Mouse (Mus musculus) gastrocnemius, postnatal 36 days (tissue): Measurements from ENCODE around the gene Thpo. TPM values are rescaled to one million over a fixed set of nuclear protein-coding genes. Genes with fewer than 3 reads are reported as not detected.
A peak's percentile ranks its signal among the peaks of the same experiment; 100 is the strongest.

Experiments used
- DNase-seq, 2 experiments: peaks; one replicate each; pipeline ENCODE4 v3.0.0; 2022
- intact Hi-C: fragments of 180-260 bp; cut with DNase I; formaldehyde crosslinking; loops from one replicate; pipeline ENCODE4 v1.15.1; 2025
- total RNA-seq, 2 experiments: library from RNA; stranded (reverse); gene quantifications; 2 replicates each; pipeline ENCODE4 v1.2.3; 2021

Thpo gene
- total RNA-seq, 2 experiments from 2014 or later, result 3.6 to 4.0 TPM

DNA sequence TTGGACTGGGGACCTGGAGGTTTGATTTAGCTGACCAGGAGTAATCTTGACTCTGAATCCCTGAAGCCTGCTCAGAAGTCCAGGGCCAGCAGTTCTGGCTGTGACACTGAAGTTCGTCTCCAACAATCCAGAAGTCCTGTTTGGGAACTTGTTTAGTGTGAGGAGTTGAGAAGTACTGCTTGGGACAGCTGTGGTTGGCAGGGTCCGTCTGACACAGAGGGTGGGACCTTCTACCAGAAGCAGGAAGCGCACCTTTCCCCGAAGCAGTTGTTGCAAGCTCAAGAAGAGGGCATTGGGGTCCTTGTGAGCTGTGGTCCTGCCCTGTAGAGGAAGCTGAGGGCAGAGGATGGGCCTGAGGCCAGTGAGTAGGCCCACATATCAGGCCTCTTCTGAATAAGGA is 8.6 kb downstream of the Thpo start:
- DNase-seq, result no peak
- intact Hi-C loops, result loop anchor here (2.0 kb wide), 1 partner anchor 39 kb away; no protein-coding TSS in a partner anchor

GRCm38 (mm10) chr16:20725321-20725720 is 9.0 kb downstream of the Thpo start:
- intact Hi-C loops, result loop anchor here (2.0 kb wide), 1 partner anchor 39 kb away; no protein-coding TSS in a partner anchor
- no peak for DNase-seq

DNA sequence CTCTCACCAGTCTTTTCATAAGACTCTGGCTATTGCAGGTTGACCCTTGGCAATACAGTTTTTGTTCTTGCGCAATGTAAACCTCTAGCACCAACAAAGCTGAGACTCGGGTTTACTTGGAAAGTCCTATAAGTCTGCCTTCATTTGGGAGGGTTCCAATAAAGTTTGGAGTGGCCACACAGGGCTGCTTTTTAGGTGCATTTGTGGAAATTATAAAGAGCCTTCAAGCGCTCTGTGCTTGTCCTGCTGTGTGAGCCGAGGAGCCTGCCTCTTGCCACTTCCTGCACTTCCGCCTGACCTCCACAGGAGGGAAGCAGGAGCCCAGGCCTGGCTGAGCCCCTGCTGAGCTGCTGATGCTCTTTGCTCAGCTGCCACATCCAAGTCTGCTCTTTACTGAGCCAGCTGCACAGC is 10.0 kb downstream of the Thpo start:
- intact Hi-C loops, result loop anchor here (2.0 kb wide), 1 partner anchor 40 kb away; no protein-coding TSS in a partner anchor
- peak in 1 of 2 experiments; percentile 64 for DNase-seq

DNA sequence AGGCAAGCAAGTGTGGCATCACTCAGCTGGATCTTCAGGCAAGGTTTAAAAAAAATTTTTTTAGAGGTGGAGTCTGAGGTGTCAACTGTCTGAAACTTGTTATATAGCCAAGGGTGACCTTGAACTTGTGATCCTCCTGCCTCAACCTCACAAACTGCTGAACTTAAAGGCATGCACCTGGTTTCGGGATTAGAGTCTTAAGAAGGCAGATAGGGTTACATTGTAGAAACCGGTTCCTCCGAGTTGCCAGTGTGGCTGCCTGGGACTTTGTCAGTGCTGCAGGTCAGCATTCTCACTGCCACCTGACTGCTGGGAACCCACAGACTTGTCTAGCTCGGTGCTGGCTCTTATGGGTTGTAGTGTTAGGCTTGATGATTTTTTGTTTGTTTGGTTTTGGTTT is 11.1 kb downstream of the Thpo start:
- DNase-seq, result no peak
- intact Hi-C loops, result no loop called here

DNA sequence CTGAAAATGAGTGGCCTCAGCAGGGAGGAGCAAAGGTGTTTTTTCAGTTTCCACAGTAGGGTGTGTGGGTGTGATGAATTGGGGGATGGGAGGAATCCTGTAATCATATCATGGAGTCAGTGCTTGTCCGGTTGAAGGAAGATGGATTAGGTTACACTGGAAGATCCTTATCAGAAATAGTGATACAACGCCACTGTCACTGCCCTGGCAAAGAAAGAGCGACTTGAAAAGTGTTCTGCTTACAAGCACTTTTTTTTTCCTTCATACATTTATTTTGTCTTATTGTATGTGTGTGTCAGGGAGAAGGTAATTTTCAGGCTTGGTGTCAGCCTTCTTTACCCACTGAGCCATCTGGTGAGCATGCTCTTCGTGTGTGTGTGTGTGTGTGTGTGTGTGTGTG is 11.6 kb downstream of the Thpo start:
- intact Hi-C loops, result no loop called here

DNA sequence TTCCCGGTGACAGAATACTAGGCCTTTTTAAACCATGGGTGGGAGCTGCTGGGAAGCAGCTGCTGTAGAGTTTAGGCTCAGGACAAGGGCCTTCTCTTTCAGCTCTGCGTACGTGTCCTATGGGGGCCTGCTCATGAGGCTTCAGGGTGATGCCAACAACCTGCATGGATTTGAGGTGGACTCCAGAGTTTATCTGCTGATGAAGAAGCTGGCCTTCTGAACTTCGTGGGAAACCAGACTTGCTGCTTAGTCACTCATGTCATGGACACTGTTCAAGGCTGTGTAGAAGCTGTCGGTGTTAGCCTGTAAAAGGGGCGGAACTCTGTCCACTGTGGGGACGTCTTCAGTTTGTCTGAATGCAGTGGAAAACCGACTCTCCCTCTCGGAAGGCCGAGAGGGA is 12.5 kb downstream of the Thpo start:
- intact Hi-C loops, result no loop called here
- no peak for DNase-seq

More for the DNA sequence above, 11.6 kb downstream of the Thpo start:
- no peak for DNase-seq

DNA sequence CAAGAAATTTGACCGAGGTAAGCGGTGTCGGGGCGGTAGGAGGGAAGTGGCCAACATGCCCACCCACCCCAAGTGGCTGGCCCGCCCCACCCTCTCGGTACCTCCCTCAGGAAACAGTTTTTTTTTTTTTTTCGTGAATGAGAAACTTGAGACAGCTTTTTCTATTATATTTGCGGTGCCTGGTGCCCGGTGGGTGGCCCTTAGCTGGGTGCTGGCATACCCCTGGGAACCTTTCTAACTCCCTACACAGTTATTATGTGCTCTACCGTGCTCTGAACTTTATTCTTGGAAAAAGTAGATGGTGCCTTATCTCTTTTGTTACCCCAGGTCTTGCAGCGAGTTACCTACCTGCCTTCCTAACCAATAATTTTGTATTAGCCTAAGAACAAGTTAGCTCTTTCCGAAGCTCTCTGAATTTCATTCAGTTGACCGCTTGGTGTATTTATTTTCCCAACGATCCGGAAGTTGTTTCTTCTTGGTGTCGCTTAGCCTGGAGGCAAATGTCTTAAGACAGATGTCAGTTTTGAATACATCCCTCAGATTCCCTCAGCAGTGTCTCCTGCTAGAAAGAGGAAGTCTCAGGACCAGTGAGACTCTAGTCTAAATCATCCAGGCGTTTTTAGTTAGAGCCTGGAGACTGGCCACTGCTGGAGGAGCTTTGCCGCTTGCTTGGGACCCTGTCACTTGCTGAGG is 16.2 kb downstream of the Thpo start:
- no peak for DNase-seq
- intact Hi-C loops, result no loop called here

DNA sequence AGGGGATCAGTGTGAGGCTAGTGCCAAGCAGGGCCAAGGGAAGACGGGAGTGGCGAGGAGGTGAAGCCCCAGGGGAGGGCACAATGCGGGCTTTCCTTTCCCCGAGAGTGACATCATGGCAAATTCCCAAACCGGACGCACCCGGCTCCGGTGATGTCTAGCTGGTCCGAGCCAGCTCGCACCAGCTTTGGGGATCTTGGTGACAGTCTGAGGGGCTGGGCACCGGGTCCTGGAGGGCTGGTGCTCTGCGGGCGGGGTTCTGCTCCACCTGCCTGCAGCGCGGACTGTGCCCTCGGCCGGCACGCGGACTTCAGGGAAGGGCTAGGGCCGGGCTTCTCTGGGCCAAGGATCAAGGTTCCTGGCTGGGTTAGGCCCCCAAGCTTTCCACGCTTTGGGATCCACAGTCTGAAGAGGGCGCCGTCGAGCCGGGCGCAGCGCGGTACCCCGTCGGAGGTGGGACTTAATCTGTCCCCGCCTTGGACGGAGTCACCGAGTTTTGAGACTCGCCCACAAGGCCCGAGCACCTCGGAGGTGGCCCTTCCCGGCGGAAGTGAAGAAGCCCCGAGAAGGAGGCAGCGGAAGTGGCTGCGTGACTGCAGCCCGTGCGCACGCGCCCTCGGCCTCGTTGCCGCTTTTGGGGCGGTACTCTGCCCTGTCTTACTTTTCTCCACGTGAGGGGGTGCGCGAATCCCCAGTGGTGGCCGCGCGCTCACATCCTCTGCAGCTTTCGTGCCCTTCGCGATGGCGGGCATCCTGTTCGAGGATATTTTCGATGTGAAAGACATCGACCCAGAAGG is 16.9 kb downstream of the Thpo start, which contains the start of the genes Polr2h and Clcn2:
TSS of gene Polr2h (plus strand) at position 485 of the 797 bp plus-strand sequence.
TSS of gene Clcn2 (minus strand) at position 566 of the 797 bp plus-strand sequence.
- DNase-seq, result peak; percentile 95 to 98
- intact Hi-C loops, result no loop called here

GRCm38 (mm10) chr16:20716841-20717180 is 17.5 kb downstream of the Thpo start:
- intact Hi-C loops, result no loop called here
- DNase-seq, result no peak

- intact Hi-C loops, result no loop called here
- peak; percentile 71 to 73 for DNase-seq
Observed at GRCm38 (mm10) chr16:20715976-20716840, 18.1 kb downstream of the Thpo start.

DNA sequence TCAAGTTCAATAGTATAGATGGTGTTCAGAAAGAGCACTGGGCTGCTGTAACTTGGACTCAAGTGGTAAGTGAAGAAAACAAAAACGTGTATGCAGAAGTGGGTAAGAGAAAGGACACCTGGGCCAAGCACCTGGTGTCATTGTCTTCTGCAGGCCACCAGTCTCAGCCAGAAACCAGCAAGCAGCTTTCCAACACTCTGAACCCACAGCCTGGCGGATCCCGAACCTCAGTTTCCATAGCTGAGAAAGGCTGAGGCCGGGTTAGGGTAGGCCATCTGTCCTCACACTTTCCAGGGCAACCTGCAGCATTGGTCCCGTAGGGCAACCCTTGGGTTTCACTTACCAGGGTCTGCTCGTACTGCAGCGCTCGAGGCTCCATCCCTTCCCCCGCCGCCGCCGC is 18.7 kb downstream of the Thpo start:
- intact Hi-C loops, result no loop called here
- no peak for DNase-seq

GRCm38 (mm10) chr16:20715161-20715560 is 19.1 kb downstream of the Thpo start:
- DNase-seq, result no peak
- intact Hi-C loops, result no loop called here

DNA sequence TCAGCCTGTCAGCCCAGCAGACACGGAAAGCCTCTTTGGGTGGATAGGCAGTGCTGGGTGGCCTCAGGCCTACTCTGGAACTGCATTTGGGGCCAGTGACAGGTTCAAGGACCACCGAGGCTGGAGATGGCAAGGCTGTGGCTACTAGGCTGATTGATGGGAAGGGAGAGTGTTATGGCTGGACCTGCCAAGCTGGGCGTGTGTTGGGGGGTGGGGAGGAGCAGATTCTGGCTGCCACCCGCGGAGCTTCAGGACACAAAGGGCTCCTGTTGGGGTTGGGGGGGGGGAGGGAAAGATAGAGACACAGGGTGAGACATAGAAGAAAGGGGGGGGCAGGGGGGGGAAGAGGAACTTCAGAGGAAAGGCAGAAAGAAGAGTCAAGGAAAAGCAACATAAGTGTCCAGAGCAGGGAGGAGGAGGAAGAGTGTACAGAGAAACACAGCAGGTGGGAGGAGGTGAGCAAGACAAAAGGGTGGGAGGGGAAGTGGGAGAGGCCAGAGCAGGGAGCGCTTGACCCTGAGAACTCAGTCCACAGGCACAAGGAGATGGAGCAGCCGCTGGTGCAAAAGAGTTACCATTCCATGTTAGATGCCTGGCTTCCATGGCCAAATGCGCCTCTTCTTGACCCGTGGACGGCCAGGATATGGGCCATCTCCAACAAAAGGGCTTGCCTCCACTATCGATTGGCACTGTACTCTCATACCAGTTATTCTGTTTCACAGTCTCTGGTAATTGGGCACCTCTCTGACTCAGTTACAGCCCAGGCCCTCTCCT is 19.8 kb downstream of the Thpo start:
- no peak for DNase-seq
- intact Hi-C loops, result no loop called here

GRCm38 (mm10) chr16:20712889-20713288 is 21.4 kb downstream of the Thpo start:
- DNase-seq, result no peak
- intact Hi-C loops, result no loop called here

GRCm38 (mm10) chr16:20712190-20712589 is 22.1 kb downstream of the Thpo start:
- intact Hi-C loops, result no loop called here
- DNase-seq, result no peak

- no peak for DNase-seq
- intact Hi-C loops, result no loop called here
Observed at GRCm38 (mm10) chr16:20710810-20711209, 23.5 kb downstream of the Thpo start.

DNA sequence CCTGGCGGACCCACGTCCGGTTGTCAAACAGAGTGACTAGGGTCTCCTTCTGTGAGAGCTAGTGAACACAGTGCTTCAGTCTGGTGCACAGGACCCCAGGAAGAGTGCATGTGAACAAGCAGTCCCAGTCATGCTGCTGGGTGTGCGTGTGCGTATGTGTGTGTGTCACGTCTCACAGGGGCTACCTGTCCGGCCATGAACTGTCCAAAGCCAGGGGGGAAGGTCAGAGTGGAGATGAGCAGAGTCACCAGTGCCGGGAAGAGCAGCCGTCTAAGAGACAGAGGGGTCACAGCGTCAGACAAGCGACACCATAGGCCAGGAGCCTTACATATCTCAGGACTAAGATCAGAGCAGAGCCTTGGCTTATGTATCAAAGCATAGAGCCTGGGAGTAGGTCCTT is 23.9 kb downstream of the Thpo start:
- intact Hi-C loops, result no loop called here
- DNase-seq, result no peak

DNA sequence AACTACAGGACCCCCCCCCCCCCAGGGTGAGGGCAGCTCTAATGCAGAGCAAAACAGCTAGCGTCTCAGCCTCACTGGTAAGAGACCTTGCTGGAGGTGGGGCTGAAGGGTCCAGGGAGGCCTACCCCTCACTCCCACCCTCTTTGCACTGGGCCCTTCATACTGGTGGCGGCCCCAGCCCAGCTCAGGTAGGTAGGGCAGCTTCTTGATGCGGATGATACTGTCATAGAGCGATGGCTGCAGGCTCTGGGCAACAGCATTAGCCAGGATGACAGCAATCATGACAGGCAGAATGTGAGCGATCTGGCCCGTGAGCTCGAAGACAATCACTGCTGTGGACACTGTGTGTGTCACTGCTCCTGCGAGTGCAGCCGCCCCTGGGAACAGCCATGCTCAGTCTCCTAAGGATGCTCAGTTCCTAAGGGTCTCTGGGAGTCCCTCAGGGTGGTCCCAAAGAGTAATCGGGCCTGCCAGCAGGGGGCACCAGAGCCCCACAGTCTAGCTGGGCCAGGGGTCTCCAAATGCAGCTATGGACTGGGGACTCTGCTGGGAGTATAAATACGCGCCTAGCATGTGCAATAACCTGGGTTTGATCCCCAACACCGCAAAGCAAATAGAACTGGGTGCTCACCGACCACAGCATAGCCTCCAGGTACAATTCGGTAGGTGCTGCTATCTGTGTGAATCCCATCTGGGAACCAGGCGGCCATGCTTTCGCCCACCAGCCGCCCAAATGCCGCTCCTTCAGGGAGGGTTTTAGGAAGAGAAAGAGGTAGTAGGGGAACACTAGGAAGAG is 25.2 kb downstream of the Thpo start:
- intact Hi-C loops, result no loop called here
- no peak for DNase-seq

- DNase-seq, result no peak
- intact Hi-C loops, result no loop called here
Observed at GRCm38 (mm10) chr16:20708220-20708938, 25.9 kb downstream of the Thpo start.
